Mouse (Mus musculus): ENCODE data around the gene Cox8b. TPM values are rescaled to one million over a fixed set of nuclear protein-coding genes. Genes with fewer than 3 reads are reported as not detected.
A peak's percentile ranks its signal among the peaks of the same experiment; 100 is the strongest.

Cox8b gene
- total and polyA plus RNA-seq, 2 experiments from 2014 or later, result not detected

DNA sequence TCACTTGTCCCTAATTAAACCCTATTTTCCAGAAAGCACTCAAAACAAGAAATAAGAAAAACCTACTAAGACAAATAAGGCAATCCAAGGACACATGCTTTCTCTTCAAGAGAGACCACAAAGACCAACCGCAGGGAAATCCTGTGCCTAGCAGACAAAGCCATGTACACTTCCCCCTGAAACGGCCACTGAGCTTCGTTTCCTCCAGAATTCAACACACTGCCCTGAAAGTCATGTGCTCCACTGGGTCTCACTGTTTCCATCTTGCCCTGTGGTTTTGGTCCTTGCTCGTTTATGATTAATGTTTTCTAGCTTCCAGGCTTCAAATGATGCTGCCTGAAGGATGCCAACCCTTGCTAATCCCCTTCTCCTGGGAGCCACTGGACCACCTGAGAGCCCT is 26.0 kb downstream of the Cox8b start:
- ATAC-seq (ENCODE audit: low FRiP score), result no peak
- no peak for TF ChIP-seq CTCF (IDR thresholded peaks at IDR 0.05)

DNA sequence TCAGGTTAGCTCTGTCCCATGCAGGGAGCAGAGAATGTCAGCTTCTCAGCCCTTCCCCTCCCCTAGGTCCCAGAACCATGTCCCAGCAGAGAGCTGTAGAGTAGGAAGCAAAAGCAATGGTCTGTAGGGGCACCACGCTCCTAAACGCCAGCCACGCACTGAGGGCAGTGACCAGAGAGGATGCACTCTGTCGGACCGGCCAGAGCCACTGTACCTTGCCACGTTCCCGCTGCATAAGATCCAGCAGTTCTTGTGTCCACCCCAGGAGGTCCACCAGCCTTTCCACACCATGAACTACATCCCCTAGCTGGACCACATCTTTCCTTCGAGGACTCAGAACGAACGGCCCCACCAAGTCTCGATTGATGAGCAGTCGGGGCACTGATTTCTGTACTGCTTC is 35.5 kb downstream of the Cox8b start:
- Histone ChIP-seq H3K4me1 (ENCODE audit: insufficient read depth, low read length) (no peaks in the 10 kb centered on the region), H3K27me3 (ENCODE audit: insufficient read depth, low read length) (no peaks in the 10 kb centered on the region), H3K9ac (replicated peaks; ENCODE audit: low read length, poor library complexity, severe bottlenecking) (no peak overlapping the region), H3K4me2 (ENCODE audit: low read depth, low read length, poor library complexity, severe bottlenecking) (no peak overlapping the region), H3K36me3 (ENCODE audit: insufficient read depth, low read length) (peaks cover 60% of the 10 kb centered on the region), H3K4me3 (ENCODE audit: low read depth, low read length) (no peak overlapping the region), H3K9me3 (ENCODE audit: low read length) (no peaks in the 10 kb centered on the region), H3K27ac (ENCODE audit: low read depth, low read length) (no peak overlapping the region)
- no peak for TF ChIP-seq CTCF (IDR thresholded peaks at IDR 0.05)
- no peak for DNase-seq (ENCODE audit: low spot score)
- 83% methylated on average over 12 of the region's 12 CpGs for WGBS
- no peak for ATAC-seq (ENCODE audit: low FRiP score)

More for the DNA sequence above, 26.0 kb downstream of the Cox8b start:
- WGBS, result 83% methylated on average over 4 of the region's 4 CpGs
- Histone ChIP-seq H3K27ac (ENCODE audit: low read depth, low read length) (no peak overlapping the region), H3K4me3 (ENCODE audit: low read depth, low read length) (no peak overlapping the region), H3K9ac (replicated peaks; ENCODE audit: low read length, poor library complexity, severe bottlenecking) (no peak overlapping the region; the same call in 1 of the 2 replicates), H3K36me3 (ENCODE audit: insufficient read depth, low read length) (peaks cover 32% of the 10 kb centered on the region), H3K9me3 (ENCODE audit: low read length) (no peaks in the 10 kb centered on the region), H3K4me1 (ENCODE audit: insufficient read depth, low read length) (no peaks in the 10 kb centered on the region), H3K4me2 (ENCODE audit: low read depth, low read length, poor library complexity, severe bottlenecking) (no peak overlapping the region), H3K27me3 (ENCODE audit: insufficient read depth, low read length) (no peaks in the 10 kb centered on the region)
- no peak for DNase-seq (ENCODE audit: low spot score)

DNA sequence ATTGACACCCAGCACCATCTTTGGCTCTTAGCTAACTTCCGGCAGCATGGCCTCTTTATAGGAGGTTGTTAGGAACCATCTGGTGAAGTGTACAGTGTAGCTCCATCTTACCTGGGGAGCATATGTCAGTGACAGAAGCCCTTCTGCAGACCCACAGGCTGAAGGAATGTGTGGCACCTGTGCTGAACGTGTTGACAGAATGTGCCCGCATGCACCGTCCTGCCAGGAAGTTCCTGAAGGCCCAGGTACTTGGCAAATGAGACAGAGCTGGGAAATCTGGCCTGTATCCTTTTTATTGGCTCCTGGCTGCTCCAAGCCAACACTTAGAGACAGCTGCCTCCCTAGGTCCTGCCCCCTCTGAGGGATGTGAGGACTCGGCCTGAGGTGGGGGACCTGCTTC is 39.5 kb downstream of the Cox8b start:
- no peak overlapping the region for H3K27ac ChIP-seq (ENCODE audit: low read depth, low read length)
- no peaks in the 10 kb centered on the region for H3K9me3 ChIP-seq (ENCODE audit: low read length)
- H3K4me2 ChIP-seq (ENCODE audit: low read depth, low read length, poor library complexity, severe bottlenecking), result no peak overlapping the region
- H3K36me3 ChIP-seq (ENCODE audit: insufficient read depth, low read length), result peaks cover 56% of the 10 kb centered on the region
- TF ChIP-seq CTCF (IDR thresholded peaks at IDR 0.05), result no peak
- H3K4me3 ChIP-seq (ENCODE audit: low read depth, low read length), result no peak overlapping the region
- 86% methylated on average over 5 of the region's 5 CpGs for WGBS
- peaks cover 11% of the 10 kb centered on the region; the same call in 1 of the 2 replicates for H3K4me1 ChIP-seq (ENCODE audit: insufficient read depth, low read length)
- ATAC-seq (ENCODE audit: low FRiP score), result no peak
- H3K9ac ChIP-seq (replicated peaks; ENCODE audit: low read length, poor library complexity, severe bottlenecking), result no peak overlapping the region
- DNase-seq (ENCODE audit: low spot score), result no peak
- H3K27me3 ChIP-seq (ENCODE audit: insufficient read depth, low read length), result no peaks in the 10 kb centered on the region

DNA sequence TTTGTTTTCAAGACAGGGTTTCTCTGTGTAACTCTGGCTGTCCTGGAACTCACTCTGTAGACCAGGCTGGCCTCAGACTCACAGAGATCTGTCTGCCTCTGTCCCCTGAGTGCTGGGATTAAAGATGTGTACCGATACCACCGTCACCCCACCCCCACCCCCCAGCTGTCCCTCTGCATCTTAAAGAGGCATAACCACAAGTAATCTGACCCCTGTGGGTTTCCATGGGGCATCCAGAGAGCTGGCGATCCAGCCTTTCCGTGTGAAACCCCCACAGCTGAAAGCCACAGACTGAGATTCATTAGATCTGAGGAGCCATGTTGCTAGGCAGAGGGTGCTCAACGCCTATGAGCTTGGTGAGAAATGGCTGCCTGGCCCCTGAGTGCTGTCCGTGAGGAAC is 40.2 kb downstream of the Cox8b start:
- peaks cover 15% of the 10 kb centered on the region; the same call in 1 of the 2 replicates for H3K4me1 ChIP-seq (ENCODE audit: insufficient read depth, low read length)
- no peak overlapping the region for H3K9ac ChIP-seq (replicated peaks; ENCODE audit: low read length, poor library complexity, severe bottlenecking)
- H3K9me3 ChIP-seq (ENCODE audit: low read length), result no peaks in the 10 kb centered on the region
- no peaks in the 10 kb centered on the region for H3K27me3 ChIP-seq (ENCODE audit: insufficient read depth, low read length)
- H3K4me3 ChIP-seq (ENCODE audit: low read depth, low read length), result no peak overlapping the region
- whole genome bisulfite sequencing, result 64% methylated on average over 6 of the region's 6 CpGs
- no peak for TF ChIP-seq CTCF (IDR thresholded peaks at IDR 0.05)
- peaks cover 56% of the 10 kb centered on the region for H3K36me3 ChIP-seq (ENCODE audit: insufficient read depth, low read length)
- no peak overlapping the region for H3K4me2 ChIP-seq (ENCODE audit: low read depth, low read length, poor library complexity, severe bottlenecking)
- H3K27ac ChIP-seq (ENCODE audit: low read depth, low read length), result no peak overlapping the region
- DNase-seq (ENCODE audit: low spot score) (no peak), ATAC-seq (ENCODE audit: low FRiP score) (no peak)

DNA sequence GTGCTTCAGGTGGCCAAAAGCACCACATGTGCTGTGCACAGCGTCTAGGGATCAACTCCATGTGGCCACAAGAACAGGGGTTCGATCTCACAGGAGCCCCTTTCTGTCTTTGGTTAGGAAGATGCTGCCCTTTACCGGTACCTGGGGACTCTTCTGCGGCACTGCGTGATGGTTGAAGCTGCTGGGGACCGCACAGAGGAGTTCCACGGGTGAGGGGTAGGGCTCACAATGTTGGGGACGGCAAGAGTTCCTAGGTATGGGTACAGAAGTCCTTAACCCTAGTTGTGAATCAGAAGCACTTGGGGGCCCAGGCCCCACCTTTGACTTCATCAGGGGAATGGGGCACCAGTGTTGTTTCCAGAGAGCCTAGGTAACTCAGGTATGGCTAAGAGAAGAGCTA is 41.5 kb downstream of the Cox8b start:
- Histone ChIP-seq H3K9me3 (ENCODE audit: low read length) (no peaks in the 10 kb centered on the region), H3K36me3 (ENCODE audit: insufficient read depth, low read length) (peaks cover 48% of the 10 kb centered on the region), H3K4me1 (ENCODE audit: insufficient read depth, low read length) (peaks cover 15% of the 10 kb centered on the region; the same call in 1 of the 2 replicates), H3K4me2 (ENCODE audit: low read depth, low read length, poor library complexity, severe bottlenecking) (peak overlapping the region; percentile 96), H3K27me3 (ENCODE audit: insufficient read depth, low read length) (no peaks in the 10 kb centered on the region), H3K4me3 (ENCODE audit: low read depth, low read length) (peak overlapping the region; percentile 81; the same call in 1 of the 2 replicates), H3K9ac (replicated peaks; ENCODE audit: low read length, poor library complexity, severe bottlenecking) (peak overlapping the region; percentile 97; the same call in 1 of the 2 replicates), H3K27ac (ENCODE audit: low read depth, low read length) (no peak overlapping the region)
- TF ChIP-seq CTCF (IDR thresholded peaks at IDR 0.05), result no peak
- WGBS, result 95% methylated on average over 8 of the region's 8 CpGs
- no peak for ATAC-seq (ENCODE audit: low FRiP score)
- DNase-seq (ENCODE audit: low spot score), result no peak

DNA sequence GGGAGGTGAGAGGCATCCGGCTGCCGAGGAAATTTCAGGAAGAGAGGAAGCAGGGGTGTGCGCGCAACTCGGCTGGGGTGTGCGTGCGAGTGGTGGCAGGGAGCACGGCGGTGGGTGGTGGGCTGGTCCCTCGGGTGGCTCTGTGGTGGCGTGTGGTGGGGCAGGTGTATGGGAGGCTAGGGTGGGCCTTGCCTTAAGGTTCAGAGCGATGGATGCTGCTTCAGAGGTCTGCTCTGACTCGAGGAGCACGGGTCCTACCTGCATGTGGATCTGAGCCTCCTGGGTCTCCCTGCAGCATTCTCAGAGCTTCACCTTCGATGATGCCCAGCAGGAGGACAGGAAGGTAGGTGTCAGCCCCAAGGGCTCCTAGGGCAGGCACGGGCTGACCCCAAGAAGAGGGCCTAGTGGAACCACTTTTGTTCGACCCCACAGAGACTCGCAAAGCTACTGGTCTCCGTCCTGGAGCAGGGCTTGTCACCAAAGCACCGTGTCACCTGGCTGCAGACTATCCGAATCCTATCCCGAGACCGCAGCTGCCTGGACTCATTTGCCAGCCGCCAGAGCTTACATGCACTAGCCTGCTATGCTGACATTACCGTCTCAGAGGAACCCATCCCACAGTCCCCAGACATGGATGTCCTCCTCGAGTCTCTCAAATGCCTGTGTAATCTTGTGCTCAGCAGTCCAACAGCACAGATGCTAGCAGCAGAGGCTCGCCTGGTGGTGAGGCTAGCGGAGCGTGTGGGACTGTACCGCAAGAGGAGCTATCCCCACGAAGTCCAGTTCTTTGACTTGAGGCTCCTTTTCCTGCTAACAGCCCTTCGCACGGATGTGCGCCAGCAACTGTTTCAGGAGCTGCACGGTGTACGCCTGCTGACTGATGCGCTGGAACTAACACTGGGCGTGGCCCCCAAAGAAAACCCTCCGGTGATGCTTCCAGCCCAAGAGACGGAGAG is 42.4 kb downstream of the Cox8b start, which contains the start of gene Bet1l:
Gene Bet1l (minus strand): TSS at position 28 of the 956 bp plus-strand sequence.
- Histone ChIP-seq H3K9me3 (ENCODE audit: low read length) (no peaks in the 10 kb centered on the region), H3K36me3 (ENCODE audit: insufficient read depth, low read length) (peaks cover 48% of the 10 kb centered on the region), H3K4me1 (ENCODE audit: insufficient read depth, low read length) (peaks cover 15% of the 10 kb centered on the region; the same call in 1 of the 2 replicates), H3K4me3 (ENCODE audit: low read depth, low read length) (peak within 1 kb of the TSS; percentile 81), H3K27ac (ENCODE audit: low read depth, low read length) (peak within 1 kb of the TSS; percentile 95), H3K4me2 (ENCODE audit: low read depth, low read length, poor library complexity, severe bottlenecking) (peak within 1 kb of the TSS; percentile 96), H3K27me3 (ENCODE audit: insufficient read depth, low read length) (no peaks in the 10 kb centered on the region), H3K9ac (replicated peaks; ENCODE audit: low read length, poor library complexity, severe bottlenecking) (peak within 1 kb of the TSS; percentile 97)
- ATAC-seq (ENCODE audit: low FRiP score), result peak; percentile 24; the same call in 1 of the 2 replicates
- DNase-seq (ENCODE audit: low spot score), result peak; percentile 19
- WGBS, result 36% methylated on average over 40 of the region's 40 CpGs
- no peak for TF ChIP-seq CTCF (IDR thresholded peaks at IDR 0.05)
